In the genomic region with DNA sequence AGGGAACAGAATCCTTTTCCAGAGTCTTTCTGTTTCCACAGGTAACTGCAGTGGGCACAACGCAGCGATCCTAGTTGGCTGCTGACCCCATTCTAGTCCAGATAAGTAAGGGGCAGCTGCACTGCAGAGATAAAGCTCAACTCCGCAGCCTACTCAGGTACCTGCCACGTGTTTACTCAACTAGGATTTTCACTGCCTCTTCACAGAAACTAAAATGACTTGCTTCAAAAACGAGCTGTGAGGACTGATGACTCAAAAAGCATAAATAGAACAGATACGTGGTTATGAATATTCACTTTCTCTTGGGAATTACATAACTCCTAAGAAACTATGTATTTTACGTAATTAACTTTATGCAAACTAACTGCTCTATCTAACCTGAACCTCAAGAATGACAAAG, we compare ENCODE assay signal across 18 mouse cellular contexts. TPM values are rescaled to one million over a fixed set of nuclear protein-coding genes. Genes with fewer than 3 reads are reported as not detected.
DNase-seq lines count a peak whose midpoint lies in the region; ATAC-seq and TF ChIP-seq lines count a peak whose summit lies in the region.
"Had no signal": no experiment of that assay in that cellular context is flagged by ENCODE, and none has a peak within 500 bp of the region (broad histone marks: within the 10 kb centered on the region; RNA-seq: fewer than 3 reads in every experiment).

No protein-coding gene starts in this region.

- WGBS in intestine, embryonic 14.5 days = 89% methylated on average over 7 of the region's 7 CpGs
- WGBS in intestine, postnatal 0 days = 86% methylated on average over 7 of the region's 7 CpGs
- WGBS in liver, embryonic 15.5 days (ENCODE audit: insufficient replicate concordance) = 35% methylated on average over 7 of the region's 7 CpGs

- no peaks in the 10 kb centered on the region for H3K79me2 ChIP-seq in MEL (ENCODE audit: control insufficient read depth, insufficient read depth, low read length, poor library complexity)

- no peak for TF ChIP-seq POLR2A in MEL (IDR thresholded peaks at IDR 0.05; ENCODE audit: control insufficient read depth in 1 of 2, insufficient read depth in 1 of 2, low read depth in 1 of 2, low read length in 2 of 2, poor library complexity in 1 of 2)

- no peaks in the 10 kb centered on the region for H3K27me3 ChIP-seq in intestine, embryonic 14.5 days (replicated peaks; ENCODE audit: control insufficient read depth, insufficient read depth, low read length)
- H3K27me3 ChIP-seq in intestine, postnatal 0 days (replicated peaks; ENCODE audit: control insufficient read depth, insufficient read depth, low read length) = no peaks in the 10 kb centered on the region
- no peaks in the 10 kb centered on the region for H3K27me3 ChIP-seq in MEL (ENCODE audit: control insufficient read depth in 1 of 2, insufficient read depth in 2 of 2, low read length in 2 of 2)
- H3K27me3 ChIP-seq in erythroblast, embryonic 14.5 days (ENCODE audit: control insufficient read depth) = no peaks in the 10 kb centered on the region
- H3K27me3 ChIP-seq in liver, embryonic 15.5 days = no peaks in the 10 kb centered on the region
- H3K27me3 ChIP-seq: hindbrain, embryonic 15.5 days; limb, embryonic 15.5 days; neural tube, embryonic 15.5 days had no signal

- TF ChIP-seq CTCF in intestine, postnatal 0 days (IDR thresholded peaks at IDR 0.05; ENCODE audit: low read depth) = no peak
- TF ChIP-seq CTCF in MEL (IDR thresholded peaks at IDR 0.05 in 2 of 3, conservative IDR thresholded peaks at IDR 0.05 in 1 of 3; ENCODE audit: control insufficient read depth in 1 of 3, insufficient read depth in 1 of 3, low read depth in 2 of 3, low read length in 3 of 3, poor library complexity in 1 of 3, severe bottlenecking in 1 of 3) = no peak

- no peak overlapping the region for H3K4me2 ChIP-seq in intestine, embryonic 14.5 days (ENCODE audit: low read length)
- no peak overlapping the region for H3K4me2 ChIP-seq in intestine, postnatal 0 days (replicated peaks; ENCODE audit: low read depth)
- peak overlapping the region; percentile 47 for H3K4me2 ChIP-seq in liver, embryonic 15.5 days
- H3K4me2 ChIP-seq: hindbrain, embryonic 15.5 days; limb, embryonic 15.5 days; neural tube, embryonic 15.5 days had no signal

- no peak overlapping the region for H3K9ac ChIP-seq in intestine, embryonic 14.5 days (ENCODE audit: low read length)
- no peak overlapping the region for H3K9ac ChIP-seq in intestine, postnatal 0 days (ENCODE audit: low read depth, low read length)
- no peak overlapping the region for H3K9ac ChIP-seq in MEL (ENCODE audit: control insufficient read depth, low read depth, low read length, poor library complexity, severe bottlenecking)
- H3K9ac ChIP-seq in liver, embryonic 15.5 days = no peak overlapping the region
- H3K9ac ChIP-seq: hindbrain, embryonic 15.5 days; limb, embryonic 15.5 days; neural tube, embryonic 15.5 days had no signal

- no peaks in the 10 kb centered on the region for H3K4me1 ChIP-seq in intestine, embryonic 14.5 days (replicated peaks; ENCODE audit: control insufficient read depth, insufficient read depth, low read length)
- H3K4me1 ChIP-seq in intestine, postnatal 0 days (replicated peaks; ENCODE audit: control insufficient read depth, insufficient read depth, low read length) = no peaks in the 10 kb centered on the region
- peaks cover 0 to 3% of the 10 kb centered on the region in 2 experiments; a peak in 1 of 4 replicates for H3K4me1 ChIP-seq in MEL (ENCODE audit: control insufficient read depth in 1 of 2, insufficient read depth in 2 of 2, low read length in 2 of 2)
- H3K4me1 ChIP-seq in erythroblast, embryonic 14.5 days (ENCODE audit: control insufficient read depth) = peaks cover 31% of the 10 kb centered on the region
- peaks cover 24% of the 10 kb centered on the region for H3K4me1 ChIP-seq in liver, embryonic 15.5 days (replicated peaks)
- H3K4me1 ChIP-seq: hindbrain, embryonic 15.5 days; limb, embryonic 15.5 days; neural tube, embryonic 15.5 days had no signal

- peaks cover 90% of the 10 kb centered on the region for H3K36me3 ChIP-seq in intestine, embryonic 14.5 days (ENCODE audit: control insufficient read depth, insufficient read depth, low read length)
- H3K36me3 ChIP-seq in intestine, postnatal 0 days (ENCODE audit: control insufficient read depth, insufficient read depth) = peaks cover 66% of the 10 kb centered on the region
- peaks cover 17 to 65% of the 10 kb centered on the region in 2 experiments for H3K36me3 ChIP-seq in MEL (ENCODE audit: control insufficient read depth in 1 of 2, insufficient read depth in 2 of 2, low read length in 2 of 2)
- peaks cover 91% of the 10 kb centered on the region for H3K36me3 ChIP-seq in erythroblast, embryonic 14.5 days (ENCODE audit: control insufficient read depth)
- H3K36me3 ChIP-seq in liver, embryonic 15.5 days (replicated peaks) = peaks cover 66% of the 10 kb centered on the region

- DNase-seq in intestine, embryonic 14.5 days (ENCODE audit: low spot score) = peak; percentile 12
- DNase-seq in MEL (ENCODE audit: low read depth, low spot score) = no peak
- DNase-seq in cerebellum, adult 11-12 months = no peak
- DNase-seq in gastrocnemius, postnatal 4 days (ENCODE audit: low spot score in 2 of 2) = no peak
- DNase-seq in cerebellum, adult 9-10 months = no peak
- DNase-seq: adrenal gland, adult 2 months; gastrocnemius, adult 2 months; layer of hippocampus, adult 9-11 months; right cerebral cortex, postnatal 14 days; thymus, postnatal 4 days had no signal

- no peak for TF ChIP-seq RAD21 in MEL (IDR thresholded peaks at IDR 0.05; ENCODE audit: low read depth, low read length)

- TF ChIP-seq EP300 in MEL (IDR thresholded peaks at IDR 0.05; ENCODE audit: low read depth in 1 of 2, low read length in 2 of 2) = peak; percentile 18 to 24; a peak in 2 of 4 replicates

- no peak for ATAC-seq in intestine, embryonic 14.5 days (replicated peaks; ENCODE audit: low FRiP score, low TSS enrichment, low read depth)
- no peak for ATAC-seq in intestine, postnatal 0 days
- ATAC-seq in liver, embryonic 15.5 days (ENCODE audit: insufficient read depth) = peak; percentile 92

- no peak overlapping the region for H3K27ac ChIP-seq in intestine, embryonic 14.5 days (ENCODE audit: low read depth)
- H3K27ac ChIP-seq in intestine, postnatal 0 days (ENCODE audit: low read depth, low read length) = no peak overlapping the region
- H3K27ac ChIP-seq in MEL (ENCODE audit: control insufficient read depth, low read depth, low read length) = no peak overlapping the region
- H3K27ac ChIP-seq in liver, embryonic 15.5 days (replicated peaks) = peak overlapping the region; percentile 72; the same call in 1 of the 2 replicates
- H3K27ac ChIP-seq: gastrocnemius, adult 2 months; hindbrain, embryonic 15.5 days; kidney, postnatal 0 days; limb, embryonic 15.5 days; macrophage; neural tube, embryonic 15.5 days had no signal

- no peaks in the 10 kb centered on the region for H3K9me3 ChIP-seq in intestine, embryonic 14.5 days (ENCODE audit: control insufficient read depth, low read length)
- H3K9me3 ChIP-seq in intestine, postnatal 0 days (ENCODE audit: control insufficient read depth) = no peaks in the 10 kb centered on the region
- H3K9me3 ChIP-seq in MEL (replicated peaks; ENCODE audit: insufficient read depth, low read length) = no peaks in the 10 kb centered on the region
- H3K9me3 ChIP-seq in erythroblast, embryonic 14.5 days (ENCODE audit: control insufficient read depth, low read length) = no peaks in the 10 kb centered on the region
- H3K9me3 ChIP-seq in liver, embryonic 15.5 days (replicated peaks) = no peaks in the 10 kb centered on the region
- H3K9me3 ChIP-seq: hindbrain, embryonic 15.5 days; limb, embryonic 15.5 days; neural tube, embryonic 15.5 days had no signal

- no peak overlapping the region for H3K4me3 ChIP-seq in intestine, embryonic 14.5 days (ENCODE audit: low read depth, low read length)
- no peak overlapping the region for H3K4me3 ChIP-seq in intestine, postnatal 0 days (ENCODE audit: low read depth, low read length)
- no peak overlapping the region for H3K4me3 ChIP-seq in MEL (ENCODE audit: control insufficient read depth in 1 of 2, insufficient read depth in 1 of 2, low read depth in 2 of 2, low read length in 2 of 2)
- H3K4me3 ChIP-seq in erythroblast, embryonic 14.5 days (replicated peaks) = peak overlapping the region; percentile 12
- no peak overlapping the region for H3K4me3 ChIP-seq in liver, embryonic 15.5 days (replicated peaks)
- H3K4me3 ChIP-seq: gastrocnemius, adult 2 months; hindbrain, embryonic 15.5 days; limb, embryonic 15.5 days; neural tube, embryonic 15.5 days had no signal

TF ChIP-seq in MEL, 35 proteins besides CTCF, POLR2A, EP300 and RAD21 (continues in another document):
- TF ChIP-seq E2F4 (IDR thresholded peaks at IDR 0.05; ENCODE audit: borderline replicate concordance, low read depth, low read length) (no peak), USF1 (IDR thresholded peaks at IDR 0.05; ENCODE audit: low read depth, low read length) (peak; percentile 37; the same call in 1 of the 2 replicates), MYC (IDR thresholded peaks at IDR 0.05; ENCODE audit: low read depth, low read length) (0 out of 2 replicates have a peak, but pooled peaks have one; percentile 51), MAX (IDR thresholded peaks at IDR 0.05; ENCODE audit: low read length) (peak; percentile 23; the same call in 1 of the 2 replicates), POLR2AphosphoS5 (IDR thresholded peaks at IDR 0.05; ENCODE audit: borderline replicate concordance, low read depth, low read length) (no peak), MAZ (IDR thresholded peaks at IDR 0.05; ENCODE audit: low read depth, low read length) (no peak), USF2 (IDR thresholded peaks at IDR 0.05; ENCODE audit: borderline replicate concordance in 1 of 2, insufficient read depth in 1 of 2, low read depth in 1 of 2, low read length in 2 of 2) (no peak), BHLHE40 (IDR thresholded peaks at IDR 0.05; ENCODE audit: borderline replicate concordance, low read depth, low read length) (no peak), CHD1 (IDR thresholded peaks at IDR 0.05; ENCODE audit: low read depth, low read length) (no peak), RCOR1 (IDR thresholded peaks at IDR 0.05; ENCODE audit: low read depth, low read length) (no peak), MXI1 (IDR thresholded peaks at IDR 0.05; ENCODE audit: low read depth, low read length) (peak; percentile 73), ZMIZ1 (IDR thresholded peaks at IDR 0.05; ENCODE audit: low read depth, low read length) (no peak)

RNA-seq across cellular contexts. Expression of gene Kdm3a, which starts 22.8 kb away (rescaled TPM):
- 43.2 and 43.5 TPM in 2 replicates for polyA plus RNA-seq in intestine, embryonic 14.5 days (2014; fragmentation: Nextera tagmentation; extraction: Ambion mirVana)
- polyA plus RNA-seq in intestine, postnatal 0 days (2015; fragmentation: Nextera tagmentation; extraction: Ambion mirVana) = 14.8 and 17.1 TPM in 2 replicates
- total RNA-seq in MEL (2012; rRNA removed) = 14.4 and 27.2 TPM in 2 replicates
- 10 to 100 TPM in 1 of 2 experiments, not detected in 1; 35.5 TPM for polyA plus RNA-seq in MEL (2012; ENCODE audit: insufficient read depth in 1 of 2, insufficient read length in 2 of 2, low read depth in 1 of 2, low replicate concordance in 2 of 2, missing spikeins in 1 of 2)
- polyA plus RNA-seq in erythroblast, embryonic 14.5 days (2012) = 0.45 and 0.69 TPM in 2 replicates
- polyA plus RNA-seq in liver, embryonic 15.5 days (2015; fragmentation: Nextera tagmentation; extraction: Ambion mirVana) = 14.7 and 15.1 TPM in 2 replicates
- total RNA-seq in gastrocnemius, postnatal 4 days (2021) = 10 to 100 TPM; 33.5 to 37.5 TPM
